Mouse (Mus musculus): ENCODE results near the gene Npc1l1. TPM values are rescaled to one million over a fixed set of nuclear protein-coding genes. Genes with fewer than 3 reads are reported as not detected.

Gene Npc1l1
- 47.6 TPM for polyA plus RNA-seq (2014; fragmentation: Illumina TruSeq; extraction: RNeasy Lipid Tissue Mini Kit (QIAGEN cat#74804); ENCODE audit: low replicate concordance)

DNA sequence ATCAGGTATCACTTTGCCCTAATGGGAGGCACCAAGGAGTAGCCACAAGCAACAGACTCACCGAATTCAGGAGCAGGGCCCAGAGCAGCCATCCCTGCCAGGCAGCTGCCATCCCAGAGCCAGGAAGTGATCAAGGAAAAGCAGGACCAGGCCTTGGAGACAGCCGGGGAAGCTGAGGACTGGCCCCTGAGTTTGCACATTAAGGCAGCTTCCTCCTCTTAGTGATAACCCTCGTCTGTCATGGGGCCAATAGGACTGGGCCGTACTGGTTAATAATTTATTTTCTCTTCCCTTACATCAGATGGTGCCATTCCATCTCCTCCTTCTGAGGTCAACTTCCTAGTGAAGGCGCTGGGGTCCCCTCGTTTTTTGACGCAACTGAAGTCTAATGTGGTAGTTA lies at the start of gene Npc1l1:
Gene Npc1l1 (minus strand): TSS at position 132 of the 400 bp plus-strand sequence.

DNA sequence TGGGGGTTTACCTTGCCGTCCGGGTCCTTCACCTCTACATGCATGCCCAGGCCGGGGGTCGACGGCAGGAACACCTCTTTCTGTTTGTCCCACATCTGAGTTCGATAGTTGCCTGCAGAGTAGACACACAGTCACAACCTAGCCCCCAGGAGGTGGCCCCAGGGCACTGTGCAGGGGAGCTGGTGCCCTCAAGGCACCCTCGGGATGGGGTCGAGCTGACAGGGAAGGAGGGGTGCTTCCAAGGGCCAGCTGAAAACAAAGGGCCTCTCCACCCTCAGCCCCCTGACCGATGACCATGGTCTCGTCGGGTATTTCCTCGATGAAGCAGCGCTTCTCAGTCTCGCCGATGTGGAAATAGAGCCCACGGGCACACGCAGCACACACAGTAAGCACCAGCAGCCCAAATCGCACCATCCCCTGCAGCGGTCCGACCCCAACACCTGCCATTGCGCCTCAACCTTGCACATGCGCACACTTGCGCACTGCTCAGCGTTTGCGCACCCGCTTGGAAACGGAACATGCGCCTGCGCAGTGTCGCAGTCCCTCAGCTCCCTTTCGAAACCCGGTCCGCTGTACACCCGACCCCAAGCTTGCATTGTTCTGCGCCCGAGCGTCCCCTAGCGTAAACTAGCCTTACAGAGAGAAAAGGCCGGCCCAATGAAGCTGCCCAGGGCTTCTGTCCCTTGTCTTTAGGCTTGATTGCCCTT lies 44.6 kb upstream of the Npc1l1 start, which contains the start of gene Tmed4:
Gene Tmed4 (minus strand): TSS at position 484 of the 707 bp plus-strand sequence.

DNA sequence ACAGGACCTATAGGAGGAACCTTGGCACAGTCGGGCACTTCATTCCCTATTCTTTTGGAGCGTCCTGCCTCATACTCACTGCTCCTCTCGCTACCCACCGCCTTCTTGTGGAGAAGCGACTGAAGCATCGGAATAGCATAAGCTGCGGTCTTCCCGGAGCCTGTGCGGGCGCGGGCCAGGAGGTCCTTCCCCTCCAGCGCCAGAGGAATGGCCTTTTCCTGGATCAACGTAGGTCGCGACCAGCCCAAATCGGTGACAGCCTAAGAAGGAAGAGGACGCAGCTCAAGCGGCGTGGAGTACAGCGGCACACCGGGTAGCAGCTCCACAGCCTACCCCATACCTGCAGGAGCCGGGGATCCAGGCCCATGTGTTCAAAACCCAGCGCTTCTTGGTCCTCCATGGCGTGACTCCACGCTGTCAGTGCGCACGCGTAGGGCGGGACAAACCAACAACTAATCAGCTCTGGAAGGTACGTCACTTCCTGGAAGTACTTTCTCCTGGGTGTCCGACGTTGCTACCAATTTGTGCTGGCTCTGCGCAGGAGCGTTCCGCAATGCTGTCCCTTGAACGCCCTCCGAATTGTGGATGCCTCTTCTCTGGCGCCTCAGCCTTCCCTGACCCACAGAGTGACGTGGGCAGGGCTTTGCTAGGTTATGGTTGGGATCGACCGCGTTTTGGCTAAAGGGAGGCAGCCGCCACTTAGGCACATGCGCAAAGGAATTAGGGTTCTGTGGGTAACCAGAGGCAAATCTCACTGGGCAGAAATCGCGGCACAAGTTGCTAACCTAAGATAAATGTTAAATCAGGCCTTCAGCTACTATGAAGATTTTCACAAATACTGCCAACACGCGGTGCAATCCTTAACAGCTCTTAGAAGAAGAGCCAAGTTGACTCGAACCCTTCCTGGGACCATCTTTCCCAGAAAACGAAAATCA lies 37.6 kb upstream of the Npc1l1 start, which contains the start of gene Ddx56:
Gene Ddx56 (minus strand): TSS at position 453 of the 935 bp plus-strand sequence.

DNA sequence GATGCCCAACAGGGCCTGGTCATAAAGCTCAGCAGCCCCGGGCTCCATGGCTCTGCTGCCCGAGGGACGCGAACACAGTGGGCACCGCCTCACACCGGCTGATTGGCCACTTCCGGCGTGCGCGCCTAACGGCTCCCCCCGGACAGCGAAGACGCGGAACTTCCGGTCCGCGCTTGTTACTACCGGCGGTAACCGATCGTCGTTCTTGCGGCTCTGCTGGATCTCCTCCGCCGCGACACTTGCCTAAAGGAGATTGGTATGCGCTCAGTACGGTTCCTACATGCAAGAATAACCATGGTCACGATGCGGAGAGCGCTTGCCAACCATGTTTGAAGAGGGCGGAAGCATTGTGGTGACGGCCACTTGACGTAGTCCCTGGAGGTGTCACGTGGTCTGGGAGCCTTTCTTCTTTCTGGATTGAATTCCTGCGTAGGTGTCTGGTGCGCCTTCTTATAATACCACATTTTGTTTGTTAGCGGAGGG lies 29.8 kb downstream of the Npc1l1 start, which contains the start of gene Nudcd3:
Gene Nudcd3 (minus strand): TSS at position 329 of the 483 bp plus-strand sequence.

DNA sequence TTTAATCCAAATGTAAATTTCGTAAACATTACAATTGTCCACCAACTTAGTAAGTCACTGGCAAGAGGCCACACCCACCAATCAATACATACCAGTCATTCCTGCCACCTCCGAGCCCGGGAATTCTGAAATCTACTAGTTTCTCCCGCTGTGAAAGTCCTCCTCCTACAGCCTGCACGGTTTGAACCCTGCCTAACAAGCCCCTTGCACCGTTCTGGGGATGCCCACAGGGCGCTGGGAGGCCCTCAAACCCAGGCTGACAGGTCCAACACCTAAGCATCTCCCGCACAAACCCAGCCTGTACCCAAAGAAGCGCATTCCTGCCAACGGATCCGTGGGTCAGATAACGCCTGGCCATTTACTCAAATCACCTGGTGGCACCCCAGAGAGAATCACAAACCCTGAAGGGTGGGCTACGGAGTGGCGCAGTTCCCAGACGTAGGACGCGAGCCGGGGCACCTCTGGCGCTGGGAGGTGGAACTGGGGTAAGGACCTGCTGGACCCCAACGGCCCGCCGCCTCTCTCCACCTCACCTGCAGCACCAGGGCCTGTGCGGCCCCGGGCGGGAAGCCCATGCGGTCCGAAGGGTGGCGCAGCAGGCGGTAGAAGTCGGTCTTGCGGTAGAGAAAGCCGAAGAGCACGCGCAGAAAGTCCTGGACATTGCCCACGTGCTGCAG lies 30.4 kb downstream of the Npc1l1 start, which contains the start of gene A730071L15Rik:
Gene A730071L15Rik (plus strand): TSS at position 620 of the 677 bp plus-strand sequence.

Other genes starting within 250 kb of the Npc1l1 start
- 1.2 TPM for gene Camk2b, start 163.8 kb downstream of the Npc1l1 start, polyA plus RNA-seq (2014; fragmentation: Illumina TruSeq; extraction: RNeasy Lipid Tissue Mini Kit (QIAGEN cat#74804); ENCODE audit: low replicate concordance)
- gene A730071L15Rik, start 30.1 kb downstream of the Npc1l1 start, polyA plus RNA-seq (2014; fragmentation: Illumina TruSeq; extraction: RNeasy Lipid Tissue Mini Kit (QIAGEN cat#74804); ENCODE audit: low replicate concordance): 0.33 TPM
- 14.0 TPM for gene Nudcd3, start 29.7 kb downstream of the Npc1l1 start, polyA plus RNA-seq (2014; fragmentation: Illumina TruSeq; extraction: RNeasy Lipid Tissue Mini Kit (QIAGEN cat#74804); ENCODE audit: low replicate concordance)
- gene Ddx56, start 37.6 kb upstream of the Npc1l1 start, polyA plus RNA-seq (2014; fragmentation: Illumina TruSeq; extraction: RNeasy Lipid Tissue Mini Kit (QIAGEN cat#74804); ENCODE audit: low replicate concordance): 4.3 TPM
- gene Tmed4, start 44.7 kb upstream of the Npc1l1 start, polyA plus RNA-seq (2014; fragmentation: Illumina TruSeq; extraction: RNeasy Lipid Tissue Mini Kit (QIAGEN cat#74804); ENCODE audit: low replicate concordance): 104 TPM
- 150 TPM for gene Ogdh, start 61.5 kb upstream of the Npc1l1 start, polyA plus RNA-seq (2014; fragmentation: Illumina TruSeq; extraction: RNeasy Lipid Tissue Mini Kit (QIAGEN cat#74804); ENCODE audit: low replicate concordance)
- 0.63 TPM for gene Zmiz2, start 158.9 kb upstream of the Npc1l1 start, polyA plus RNA-seq (2014; fragmentation: Illumina TruSeq; extraction: RNeasy Lipid Tissue Mini Kit (QIAGEN cat#74804); ENCODE audit: low replicate concordance)
- gene Ppia, start 185.3 kb upstream of the Npc1l1 start, polyA plus RNA-seq (2014; fragmentation: Illumina TruSeq; extraction: RNeasy Lipid Tissue Mini Kit (QIAGEN cat#74804); ENCODE audit: low replicate concordance): 431 TPM
- 18.7 TPM for gene H2afv, start 214.3 kb upstream of the Npc1l1 start, polyA plus RNA-seq (2014; fragmentation: Illumina TruSeq; extraction: RNeasy Lipid Tissue Mini Kit (QIAGEN cat#74804); ENCODE audit: low replicate concordance)
- 147 TPM for gene Purb, start 245.8 kb upstream of the Npc1l1 start, polyA plus RNA-seq (2014; fragmentation: Illumina TruSeq; extraction: RNeasy Lipid Tissue Mini Kit (QIAGEN cat#74804); ENCODE audit: low replicate concordance)

Data from small intestine, adult 10 weeks (tissue).